Mouse (Mus musculus) liver, adult 2 months (tissue): ENCODE measurements at regions not wholly inside any gene's neighbourhood (a gene's known extent, or its start where the extent isn't known, plus 50 kb on each side); places are given as distances from the start of the nearest gene placed in this dataset.

ENCODE experiments used
- DNase-seq: peaks from one replicate; pipeline ENCODE4 v3.0.0-alpha.2; 2011; ENCODE audit warnings: low read depth, low spot score; ENCODE audit errors: extremely low read depth
- H3K27ac ChIP-seq: fragments of 200-500 bp; replicated peaks from 2 replicates; pipeline ENCODE4 v1.5.1; 2012; ENCODE audit warnings: low read depth, mild to moderate bottlenecking, control low read depth, inconsistent platforms, low read length; ENCODE audit not compliant: insufficient read depth
- H3K27me3 ChIP-seq: fragments of 200-500 bp; 2 replicates; pipeline ENCODE4 v1.6.1; 2012; ENCODE audit warnings: mild to moderate bottlenecking, moderate library complexity, low read length, inconsistent platforms; ENCODE audit not compliant: control insufficient read depth, insufficient read depth
- H3K36me3 ChIP-seq: fragments of 200-500 bp; 2 replicates; pipeline ENCODE4 v1.6.1; 2012; ENCODE audit warnings: low read length, inconsistent platforms; ENCODE audit not compliant: control insufficient read depth, insufficient read depth
- H3K4me1 ChIP-seq: fragments of 200-500 bp; 2 replicates; pipeline ENCODE4 v1.6.1; 2011; ENCODE audit warnings: low read length; ENCODE audit not compliant: control insufficient read depth, insufficient read depth
- H3K4me3 ChIP-seq: fragments of 200-500 bp; 2 replicates; pipeline ENCODE4 v1.5.1; 2011; ENCODE audit warnings: low read depth, mild to moderate bottlenecking, control low read depth, low read length, moderate library complexity; ENCODE audit not compliant: insufficient read depth
- H3K79me2 ChIP-seq: fragments of 200-500 bp; 2 replicates; pipeline ENCODE4 v1.6.1; 2012; ENCODE audit warnings: inconsistent platforms, mild to moderate bottlenecking, low read length, moderate library complexity; ENCODE audit not compliant: control insufficient read depth, insufficient read depth
- H3K9ac ChIP-seq: fragments of 200-500 bp; 2 replicates; pipeline ENCODE4 v1.6.1; 2012; ENCODE audit warnings: low read depth, mild to moderate bottlenecking, control low read depth, inconsistent platforms, low read length
- CTCF ChIP-seq: fragments of 200-500 bp; IDR thresholded peaks from 2 replicates; pipeline ENCODE4 v1.5.1; 2011; ENCODE audit warnings: low read depth, low read length, control low read depth
- POLR2A ChIP-seq: fragments of 200-500 bp; IDR thresholded peaks from 2 replicates; pipeline ENCODE4 v1.6.1; 2011; ENCODE audit warnings: low read length, control low read depth; ENCODE audit not compliant: insufficient read depth; ENCODE audit errors: extremely low read depth
- WGBS: fragments of 180-500 bp; shearing (Covaris S2); methylation state at CpG from one replicate; pipeline ENCODE4 v1.1.7; 2018; 5-methylcytosine and 5-hydroxymethylcytosine counted together

DNA sequence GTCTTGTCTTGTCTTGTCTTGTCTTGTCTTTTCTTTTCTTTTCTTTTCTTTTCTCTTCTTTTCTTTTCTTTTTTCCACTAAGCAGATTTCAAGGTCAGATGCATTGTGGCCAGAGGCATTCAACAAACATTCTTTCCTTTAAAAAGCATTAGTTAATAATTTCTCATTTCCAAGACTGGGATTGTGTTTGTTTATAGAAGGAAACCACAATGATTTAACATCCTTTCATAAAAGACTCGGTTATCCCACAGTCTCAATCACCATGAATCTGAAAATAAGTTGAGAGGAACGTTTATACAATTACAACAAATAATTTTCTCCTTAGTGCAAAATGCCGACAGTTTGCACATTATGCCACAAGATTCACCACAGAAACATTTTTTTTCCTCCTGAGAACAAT lies 766.7 kb downstream of the Sorcs1 start:
- Histone ChIP-seq H3K4me1 (no peaks in the 10 kb centered on the region), H3K79me2 (no peaks in the 10 kb centered on the region), H3K9ac (no peak overlapping the region), H3K4me3 (no peak overlapping the region), H3K36me3 (no peaks in the 10 kb centered on the region), H3K27ac (no peak overlapping the region), H3K27me3 (no peaks in the 10 kb centered on the region)
- 55% methylated on average over 3 of the region's 3 CpGs for whole genome bisulfite sequencing
- no peak for DNase-seq
- TF ChIP-seq POLR2A = no peak
- no peak for TF ChIP-seq CTCF

DNA sequence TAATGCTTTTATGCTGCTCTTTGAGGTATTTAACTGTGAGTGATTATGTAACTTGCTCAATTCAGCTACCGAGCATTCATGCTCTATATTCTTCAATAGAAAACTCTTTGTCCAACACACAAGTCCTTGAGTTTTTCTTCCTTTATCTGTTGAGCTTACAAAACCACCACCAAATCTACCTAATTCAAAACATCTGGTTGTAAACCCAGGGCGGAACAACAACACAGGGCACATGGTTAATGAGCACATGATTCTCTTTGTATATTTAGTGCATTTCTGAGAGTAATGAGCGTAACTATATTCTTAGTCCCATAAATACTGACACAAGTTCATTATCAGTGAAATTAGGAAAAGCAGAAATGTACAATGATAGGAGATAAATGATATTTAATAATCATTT lies 798.2 kb downstream of the Sorcs1 start:
- DNase-seq = no peak
- Histone ChIP-seq H3K27ac (no peak overlapping the region), H3K27me3 (no peaks in the 10 kb centered on the region), H3K36me3 (no peaks in the 10 kb centered on the region), H3K79me2 (no peaks in the 10 kb centered on the region), H3K4me1 (no peaks in the 10 kb centered on the region), H3K9ac (no peak overlapping the region), H3K4me3 (no peak overlapping the region)
- TF ChIP-seq CTCF = no peak
- TF ChIP-seq POLR2A = no peak
- 85% methylated on average over 3 of the region's 3 CpGs for WGBS

DNA sequence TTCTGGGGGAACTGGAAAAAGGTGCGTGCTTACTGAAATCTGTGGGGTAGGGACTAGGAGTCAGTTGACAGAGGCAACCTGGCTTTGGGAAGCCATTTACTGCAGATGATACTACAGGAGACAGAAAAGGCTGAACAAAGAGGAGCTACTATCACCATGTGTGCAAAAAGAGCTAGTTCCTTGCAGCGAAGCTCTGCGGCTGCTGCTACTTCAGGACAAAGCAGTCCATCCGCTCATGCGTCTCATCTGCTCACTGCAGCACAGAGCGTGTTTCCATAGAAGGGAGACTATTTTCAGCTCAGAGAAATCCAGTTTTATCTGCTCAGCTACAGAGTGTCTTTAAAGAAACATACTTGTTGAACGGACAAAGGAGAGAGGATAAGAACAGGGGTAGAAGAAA lies 817.7 kb downstream of the Sorcs1 start:
- DNase-seq = no peak
- 80% methylated on average over 7 of the region's 7 CpGs for WGBS
- H3K9ac ChIP-seq = no peak overlapping the region
- H3K36me3 ChIP-seq = no peaks in the 10 kb centered on the region
- no peaks in the 10 kb centered on the region for H3K4me1 ChIP-seq
- no peak for TF ChIP-seq CTCF
- no peak for TF ChIP-seq POLR2A
- H3K27ac ChIP-seq = no peak overlapping the region
- H3K4me3 ChIP-seq = no peak overlapping the region
- no peaks in the 10 kb centered on the region for H3K79me2 ChIP-seq
- no peaks in the 10 kb centered on the region for H3K27me3 ChIP-seq

DNA sequence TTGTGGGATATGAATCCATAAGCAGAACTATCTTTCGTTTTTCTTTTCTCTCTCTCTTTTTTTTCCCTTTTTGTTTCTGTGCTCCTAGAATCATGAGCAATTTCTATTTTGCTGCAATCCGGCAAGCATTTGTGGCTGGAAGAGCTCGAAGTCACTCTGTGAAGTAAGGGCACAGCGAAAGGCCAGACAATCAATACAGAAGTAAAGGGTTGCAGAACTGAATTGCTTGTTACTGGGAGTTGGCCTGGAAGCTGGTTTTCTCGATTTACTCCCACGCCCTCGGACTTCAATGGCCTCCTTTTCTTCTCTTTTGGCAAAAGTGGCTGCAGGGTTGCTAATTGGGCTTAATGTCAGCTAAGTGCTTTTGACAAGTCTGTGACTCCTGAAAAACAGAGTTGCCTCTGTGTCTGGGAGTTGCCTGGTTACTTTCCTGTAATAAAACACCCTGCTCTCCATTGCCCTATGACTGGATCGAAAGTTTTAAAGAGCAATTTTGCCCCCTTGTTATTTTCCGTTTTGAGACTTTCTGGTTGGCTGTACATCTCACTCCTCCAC lies 822.9 kb downstream of the Sorcs1 start:
- H3K4me3 ChIP-seq = no peak overlapping the region
- H3K4me1 ChIP-seq = no peaks in the 10 kb centered on the region
- no peak overlapping the region for H3K27ac ChIP-seq
- WGBS = 67% methylated on average over 9 of the region's 9 CpGs
- TF ChIP-seq CTCF = no peak
- no peak for TF ChIP-seq POLR2A
- no peaks in the 10 kb centered on the region for H3K27me3 ChIP-seq
- H3K36me3 ChIP-seq = no peaks in the 10 kb centered on the region
- H3K79me2 ChIP-seq = no peaks in the 10 kb centered on the region
- no peak overlapping the region for H3K9ac ChIP-seq
- no peak for DNase-seq

DNA sequence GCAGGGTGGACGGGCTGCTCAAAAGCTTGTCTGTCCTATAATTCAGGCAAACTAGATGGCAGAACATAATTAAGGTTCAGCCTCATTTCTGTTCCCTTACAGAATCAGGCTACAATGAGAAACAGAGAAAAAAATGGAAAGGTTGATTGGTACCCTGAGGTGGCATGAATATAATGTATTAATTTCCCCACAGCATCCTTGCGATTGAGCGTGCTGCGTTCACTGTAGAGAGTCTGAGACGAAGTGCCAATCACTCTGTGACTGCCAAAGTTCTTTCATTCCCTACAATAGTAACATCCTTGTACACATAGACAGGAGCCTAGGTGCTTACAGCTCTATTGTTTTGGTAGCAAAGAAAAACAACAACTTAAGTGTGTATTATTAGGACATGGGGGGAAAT lies 836.5 kb downstream of the Sorcs1 start:
- no peak for DNase-seq
- Histone ChIP-seq H3K9ac (no peak overlapping the region), H3K79me2 (no peaks in the 10 kb centered on the region), H3K4me3 (no peak overlapping the region), H3K36me3 (no peaks in the 10 kb centered on the region), H3K4me1 (no peaks in the 10 kb centered on the region), H3K27ac (no peak overlapping the region), H3K27me3 (no peaks in the 10 kb centered on the region)
- 90% methylated on average over 5 of the region's 5 CpGs for WGBS
- no peak for TF ChIP-seq POLR2A
- TF ChIP-seq CTCF = no peak

DNA sequence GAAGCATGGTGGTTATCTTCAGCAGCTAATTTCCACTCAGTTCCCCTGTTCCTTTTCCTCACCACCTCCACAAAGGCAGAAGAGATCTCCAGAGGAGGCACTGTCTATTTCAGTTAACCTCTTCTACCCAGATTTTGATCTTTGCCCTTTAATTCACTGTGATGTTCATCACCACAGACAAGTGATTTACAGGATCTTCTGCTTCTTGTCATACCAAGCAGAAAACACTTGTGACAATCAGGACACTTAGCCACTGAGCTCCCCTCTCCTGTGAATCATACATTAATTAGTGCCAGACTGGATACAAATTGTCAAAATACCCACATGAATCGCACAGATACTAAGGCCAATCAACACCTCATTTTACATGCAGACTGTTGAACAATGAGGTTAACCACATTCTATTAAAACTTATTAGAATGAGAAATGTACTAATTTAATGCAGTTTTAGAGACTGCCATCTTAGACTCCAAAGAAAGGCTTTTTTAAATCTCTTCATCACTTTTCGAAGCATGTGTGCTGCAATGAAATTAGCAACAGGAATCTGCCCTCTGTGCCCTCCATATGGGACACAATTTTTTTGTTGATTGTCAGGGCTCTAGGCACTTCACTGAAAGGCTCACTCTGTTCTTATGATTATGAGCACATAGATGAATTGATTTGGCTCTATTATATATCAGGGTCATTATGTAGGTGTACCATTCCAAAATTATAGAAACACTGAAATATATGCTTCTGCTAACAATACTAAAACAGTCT lies 839.1 kb downstream of the Sorcs1 start:
- H3K79me2 ChIP-seq = no peaks in the 10 kb centered on the region
- no peak for DNase-seq
- no peak for TF ChIP-seq CTCF
- no peak for TF ChIP-seq POLR2A
- no peaks in the 10 kb centered on the region for H3K36me3 ChIP-seq
- no peaks in the 10 kb centered on the region for H3K4me1 ChIP-seq
- no peaks in the 10 kb centered on the region for H3K27me3 ChIP-seq
- no peak overlapping the region for H3K27ac ChIP-seq
- WGBS = 81% methylated on average over 2 of the region's 2 CpGs
- no peak overlapping the region for H3K9ac ChIP-seq
- no peak overlapping the region for H3K4me3 ChIP-seq
